ENCODE assay signal across 14 mouse cellular contexts in the genomic region with DNA sequence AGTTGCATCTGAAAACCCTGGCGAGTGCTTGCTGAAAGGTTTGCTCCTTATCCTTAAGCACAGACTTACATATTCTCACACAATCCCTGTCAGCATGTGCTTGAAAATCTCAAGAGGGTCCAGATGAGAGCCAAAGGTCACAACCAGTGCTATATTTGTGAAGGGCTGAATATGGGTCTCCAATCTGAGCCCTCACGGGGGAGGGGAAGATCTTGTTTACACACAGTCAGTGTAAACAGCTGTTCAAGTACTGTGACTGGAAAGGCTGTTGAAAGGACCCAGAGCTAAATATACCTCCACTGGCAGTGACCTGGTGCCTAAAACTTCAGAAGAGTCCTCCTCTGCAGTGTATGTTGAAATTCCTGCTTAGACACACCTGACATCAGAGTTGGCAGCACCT. TPM values are rescaled to one million over a fixed set of nuclear protein-coding genes. Genes with fewer than 3 reads are reported as not detected.
DNase-seq lines count a peak whose midpoint lies in the region; ATAC-seq lines count a peak whose summit lies in the region.
"Had no signal": no experiment of that assay in that cellular context is flagged by ENCODE, and none has a peak within 500 bp of the region (broad histone marks: within the 10 kb centered on the region; RNA-seq: fewer than 3 reads in every experiment).

No protein-coding gene starts in this region.

- H3K9ac ChIP-seq in forebrain, embryonic 16.5 days (replicated peaks; ENCODE audit: low read depth, low read length): no peak overlapping the region

- no peak overlapping the region for H3K27ac ChIP-seq in forebrain, embryonic 16.5 days (ENCODE audit: low read length)
- H3K27ac ChIP-seq: forebrain, embryonic 10.5 days had no signal

- peak; percentile 56 to 60 for DNase-seq in heart, adult 18-20 months
- no peak for DNase-seq in heart, postnatal 36 days
- peak; percentile 34 to 58 for DNase-seq in heart, adult 9 months (ENCODE audit: low spot score in 2 of 2)
- DNase-seq in heart, postnatal 4 days: peak; percentile 56
- DNase-seq in lung, postnatal 36 days: peak; percentile 84
- DNase-seq in natural killer cell, adult 2 months (ENCODE audit: low spot score in 2 of 2): no peak
- no peak for DNase-seq in kidney, postnatal 4 days
- DNase-seq: adrenal gland, postnatal 14 days; right cerebral cortex, postnatal 4 days had no signal

- no peak overlapping the region for H3K4me3 ChIP-seq in forebrain, embryonic 16.5 days (replicated peaks; ENCODE audit: low read length)
- H3K4me3 ChIP-seq: forebrain, embryonic 10.5 days had no signal

- H3K4me2 ChIP-seq in forebrain, embryonic 16.5 days (ENCODE audit: low read length): no peak overlapping the region

- 0 out of 2 replicates have a peak, but pooled peaks cover 3% of the 10 kb centered on the region for H3K4me1 ChIP-seq in forebrain, embryonic 16.5 days (replicated peaks; ENCODE audit: control insufficient read depth, insufficient read depth, low read length)

- H3K27me3 ChIP-seq in forebrain, embryonic 16.5 days (replicated peaks; ENCODE audit: control insufficient read depth, insufficient read depth, low read length): no peaks in the 10 kb centered on the region

- H3K36me3 ChIP-seq in forebrain, embryonic 16.5 days (ENCODE audit: control insufficient read depth, insufficient read depth): no peaks in the 10 kb centered on the region
- H3K36me3 ChIP-seq: forebrain, embryonic 10.5 days had no signal

- 70% methylated on average over 2 of the region's 2 CpGs for WGBS in forebrain, embryonic 16.5 days

- intact Hi-C loops in heart, postnatal 36 days (cut with DNase I): no loop called here

- no peaks in the 10 kb centered on the region for H3K9me3 ChIP-seq in forebrain, embryonic 16.5 days (ENCODE audit: control insufficient read depth, low read length)
- H3K9me3 ChIP-seq: forebrain, embryonic 10.5 days had no signal

- ATAC-seq in forebrain, embryonic 16.5 days: no peak
- ATAC-seq: midbrain, embryonic 16.5 days had no signal

RNA-seq across cellular contexts. Expression of a gene that starts 43.7 kb away (rescaled TPM):
- under 1 TPM; 0.15 TPM for total RNA-seq in heart, adult 18-20 months (2021)
- under 1 TPM; 0.16 to 0.22 TPM for total RNA-seq in heart, postnatal 36 days (2021)
- under 1 TPM; 0.24 to 0.70 TPM for total RNA-seq in heart, postnatal 4 days (2021)
- polyA plus RNA-seq in forebrain, embryonic 16.5 days (2015; fragmentation: Nextera tagmentation; extraction: Ambion mirVana): 5.0 and 5.6 TPM in 2 replicates
- total RNA-seq: liver, adult 2 months; neutrophil, adult 5-6 weeks had no signal
- polyA plus RNA-seq: liver, adult 2 months had no signal

Comparison
In these comparisons a context has a peak if more than half of its experiments do, and no peak if none do; other contexts are left out.
1. DNase-seq: peak in heart, adult 18-20 months (2 of 2), heart, adult 9 months (2 of 2), heart, postnatal 4 days (single experiment) and lung, postnatal 36 days (single experiment); none in heart, postnatal 36 days (0 of 2), natural killer cell, adult 2 months (0 of 2) and kidney, postnatal 4 days (0 of 2).